Mouse (Mus musculus) lung, embryonic 16.5 days (tissue): ENCODE measurements around the gene Gm11099. TPM values are rescaled to one million over a fixed set of nuclear protein-coding genes. Genes with fewer than 3 reads are reported as not detected.

ENCODE experiments used
- ATAC-seq: fragments of 200-750 bp; cut with Nextera tagmentation; 2 replicates; pipeline ENCODE4 v1.8.0; 2017; ENCODE audit warnings: low read depth, mild to moderate bottlenecking, moderate library complexity
- H3K27ac ChIP-seq: fragments of 300-500 bp; sonication (generic); 2 replicates; pipeline ENCODE4 v1.5.1; 2014; ENCODE audit warnings: mild to moderate bottlenecking, control low read depth, low read length
- H3K27me3 ChIP-seq: fragments of 300-500 bp; sonication (generic); 2 replicates; pipeline ENCODE4 v1.6.1; 2014; ENCODE audit warnings: low read depth, low read length, mixed read lengths; ENCODE audit not compliant: control insufficient read depth, insufficient read depth
- H3K36me3 ChIP-seq: fragments of 300-500 bp; sonication (generic); 2 replicates; pipeline ENCODE4 v1.6.1; 2014; ENCODE audit warnings: low read length; ENCODE audit not compliant: control insufficient read depth, insufficient read depth
- H3K4me1 ChIP-seq: fragments of 300-500 bp; sonication (generic); replicated peaks from 2 replicates; pipeline ENCODE4 v1.6.1; 2014; ENCODE audit warnings: low read length, mixed read lengths; ENCODE audit not compliant: control insufficient read depth, insufficient read depth
- H3K4me2 ChIP-seq: fragments of 300-500 bp; sonication (generic); 2 replicates; pipeline ENCODE4 v1.6.1; 2014; ENCODE audit warnings: low read depth, low read length, control low read depth
- H3K4me3 ChIP-seq: fragments of 300-500 bp; sonication (generic); 2 replicates; pipeline ENCODE4 v1.5.1; 2014; ENCODE audit warnings: mild to moderate bottlenecking, low read length, control low read depth
- H3K9ac ChIP-seq: fragments of 300-500 bp; sonication (generic); 2 replicates; pipeline ENCODE4 v1.6.1; 2014; ENCODE audit warnings: low read length, control low read depth
- H3K9me3 ChIP-seq: fragments of 300-500 bp; sonication (generic); 2 replicates; pipeline ENCODE4 v1.6.1; 2016; ENCODE audit warnings: low read length; ENCODE audit not compliant: control insufficient read depth
- WGBS: fragments of 180-500 bp; shearing (Covaris S2); extraction: QIAGEN DNeasy Blood & Tissue Kit; methylation state at CpG from one replicate; pipeline ENCODE4 v1.1.7; 2014; 5-methylcytosine and 5-hydroxymethylcytosine counted together
- polyA plus RNA-seq: library from polyadenylated mRNA; unstranded; fragments of >200 nt; fragmentation: Nextera tagmentation; extraction: Ambion mirVana; gene quantifications from 2 replicates; pipeline ENCODE4 v1.2.1, GENCODE M21; 2015

The Gm11099 gene
- polyA plus RNA-seq, 1 experiment from 2014 or later, result not detected

- Histone ChIP-seq H3K27me3 (no peaks in the 10 kb centered on the region), H3K9ac (no peak overlapping the region), H3K4me3 (no peak overlapping the region), H3K27ac (no peak overlapping the region), H3K9me3 (no peaks in the 10 kb centered on the region), H3K36me3 (no peaks in the 10 kb centered on the region), H3K4me2 (no peak overlapping the region), H3K4me1 (no peaks in the 10 kb centered on the region)
- no peak for ATAC-seq
- 70% methylated on average over 4 of the region's 4 CpGs for WGBS
Measured at GRCm38 (mm10) chr2:58905057-58905456, 45.8 kb downstream of the Gm11099 start.

- no peaks in the 10 kb centered on the region for H3K4me1 ChIP-seq
- no peaks in the 10 kb centered on the region for H3K9me3 ChIP-seq
- peak overlapping the region; percentile 43; the same call in 1 of the 2 replicates for H3K9ac ChIP-seq
- H3K4me2 ChIP-seq, result peak overlapping the region; percentile 50
- 0 out of 2 replicates have a peak overlapping the region, but pooled peaks have one; percentile 22 for H3K27ac ChIP-seq
- no peaks in the 10 kb centered on the region for H3K36me3 ChIP-seq
- H3K27me3 ChIP-seq, result no peaks in the 10 kb centered on the region
- no peak; the same call in 1 of the 2 replicates for ATAC-seq
- WGBS, result 15% methylated on average over 14 of the region's 14 CpGs
- peak overlapping the region; percentile 18 for H3K4me3 ChIP-seq
Measured at GRCm38 (mm10) chr2:58906814-58907516, 47.7 kb downstream of the Gm11099 start.

GRCm38 (mm10) chr2:58912339-58912738 is 53.1 kb downstream of the Gm11099 start:
- ATAC-seq, result no peak
- 94% methylated on average over 8 of the region's 9 CpGs for WGBS

GRCm38 (mm10) chr2:58918351-58918750 is 59.1 kb downstream of the Gm11099 start:
- H3K4me1 ChIP-seq, result no peaks in the 10 kb centered on the region
- WGBS, result 48% methylated on average over 4 of the region's 4 CpGs
- no peaks in the 10 kb centered on the region for H3K9me3 ChIP-seq
- no peak overlapping the region for H3K27ac ChIP-seq
- H3K4me3 ChIP-seq, result no peak overlapping the region
- no peak overlapping the region for H3K4me2 ChIP-seq
- no peaks in the 10 kb centered on the region for H3K27me3 ChIP-seq
- no peaks in the 10 kb centered on the region for H3K36me3 ChIP-seq
- H3K9ac ChIP-seq, result no peak overlapping the region
- no peak for ATAC-seq

More at GRCm38 (mm10) chr2:58912339-58912738, 53.1 kb downstream of the Gm11099 start:
- Histone ChIP-seq H3K9me3 (no peaks in the 10 kb centered on the region), H3K27me3 (no peaks in the 10 kb centered on the region), H3K9ac (no peak overlapping the region), H3K4me2 (no peak overlapping the region), H3K36me3 (no peaks in the 10 kb centered on the region), H3K27ac (no peak overlapping the region), H3K4me1 (no peaks in the 10 kb centered on the region), H3K4me3 (no peak overlapping the region)

GRCm38 (mm10) chr2:58925551-58925950 is 66.3 kb downstream of the Gm11099 start:
- Histone ChIP-seq H3K4me2 (no peak overlapping the region), H3K27ac (no peak overlapping the region), H3K4me1 (no peaks in the 10 kb centered on the region), H3K4me3 (no peak overlapping the region), H3K36me3 (no peaks in the 10 kb centered on the region), H3K9ac (no peak overlapping the region), H3K9me3 (no peaks in the 10 kb centered on the region), H3K27me3 (no peaks in the 10 kb centered on the region)
- WGBS, result 92% methylated on average over 2 of the region's 2 CpGs
- ATAC-seq, result no peak

DNA sequence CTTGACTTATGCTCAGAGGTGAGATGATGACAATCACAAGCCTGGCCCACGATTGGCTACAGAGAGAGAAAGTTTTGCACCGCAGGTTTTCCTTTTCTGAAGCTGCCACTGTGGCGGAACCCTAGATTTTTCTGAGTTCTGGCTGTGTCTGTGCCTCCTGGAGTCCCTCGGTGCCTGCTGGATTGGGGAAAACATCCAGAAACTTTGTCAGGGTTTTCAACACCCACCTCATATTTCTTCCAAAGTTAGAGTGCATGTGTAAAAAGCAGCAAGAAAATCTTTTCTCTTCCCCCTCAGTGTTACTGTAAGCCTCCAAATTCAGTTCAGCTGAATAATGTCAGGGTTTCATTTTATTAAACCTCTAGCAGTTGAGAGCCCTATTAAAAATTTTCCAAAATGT is 82.1 kb downstream of the Gm11099 start:
- 62% methylated on average over 4 of the region's 4 CpGs for WGBS
- no peak overlapping the region for H3K4me2 ChIP-seq

GRCm38 (mm10) chr2:58948796-58949195 is 89.6 kb downstream of the Gm11099 start:
- Histone ChIP-seq H3K4me1 (peaks cover 5% of the 10 kb centered on the region; the same call in 1 of the 2 replicates), H3K27ac (no peak overlapping the region), H3K36me3 (no peaks in the 10 kb centered on the region), H3K9me3 (no peaks in the 10 kb centered on the region), H3K4me3 (no peak overlapping the region), H3K4me2 (no peak overlapping the region), H3K27me3 (no peaks in the 10 kb centered on the region), H3K9ac (no peak overlapping the region)
- 74% methylated on average over 7 of the region's 7 CpGs for WGBS
- ATAC-seq, result no peak

More for the DNA sequence above, 82.1 kb downstream of the Gm11099 start:
- H3K4me3 ChIP-seq, result no peak overlapping the region
- no peaks in the 10 kb centered on the region for H3K27me3 ChIP-seq
- H3K36me3 ChIP-seq, result no peaks in the 10 kb centered on the region
- no peak for ATAC-seq
- H3K9ac ChIP-seq, result no peak overlapping the region
- no peak overlapping the region for H3K27ac ChIP-seq
- peaks cover 2% of the 10 kb centered on the region; the same call in 1 of the 2 replicates for H3K4me1 ChIP-seq
- no peaks in the 10 kb centered on the region for H3K9me3 ChIP-seq

- Histone ChIP-seq H3K27me3 (no peaks in the 10 kb centered on the region), H3K27ac (no peak overlapping the region), H3K4me2 (no peak overlapping the region), H3K4me1 (no peaks in the 10 kb centered on the region), H3K9ac (no peak overlapping the region), H3K9me3 (no peaks in the 10 kb centered on the region; the same call in 1 of the 2 replicates), H3K4me3 (no peak overlapping the region), H3K36me3 (no peaks in the 10 kb centered on the region)
- WGBS, result 91% methylated on average over 3 of the region's 3 CpGs
- ATAC-seq, result no peak
Measured at GRCm38 (mm10) chr2:58952101-58952500, 92.9 kb downstream of the Gm11099 start.

DNA sequence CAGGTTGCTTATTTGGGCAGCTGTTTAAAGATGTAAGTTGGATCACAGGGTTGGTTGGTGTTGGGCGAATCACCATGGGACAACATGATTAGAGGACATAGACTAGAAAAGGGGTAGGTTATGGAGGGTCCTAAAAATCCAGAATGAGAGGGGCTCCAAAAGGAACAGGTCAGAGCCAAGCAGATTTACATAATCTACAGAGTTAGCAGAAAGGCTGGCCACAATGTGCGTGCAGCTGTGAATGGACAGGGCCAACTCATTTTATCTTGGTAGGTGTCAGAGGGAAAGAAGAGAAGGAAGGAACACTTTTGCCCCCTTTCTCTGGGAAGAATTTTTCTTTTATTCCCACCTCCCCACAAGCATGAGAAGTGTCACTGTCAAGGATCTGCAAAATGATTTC is 97.1 kb downstream of the Gm11099 start:
- Histone ChIP-seq H3K4me2 (no peak overlapping the region), H3K27me3 (no peaks in the 10 kb centered on the region), H3K9ac (no peak overlapping the region), H3K27ac (no peak overlapping the region), H3K4me1 (no peaks in the 10 kb centered on the region), H3K36me3 (no peaks in the 10 kb centered on the region), H3K9me3 (no peaks in the 10 kb centered on the region; the same call in 1 of the 2 replicates), H3K4me3 (no peak overlapping the region)
- ATAC-seq, result no peak
- 88% methylated on average over 2 of the region's 2 CpGs for WGBS
